Mouse (Mus musculus) limb, embryonic 15.5 days (tissue): ENCODE results near the gene Anxa5. TPM values are rescaled to one million over a fixed set of nuclear protein-coding genes. Genes with fewer than 3 reads are reported as not detected.

Source experiments
- ATAC-seq: fragments of 200-750 bp; cut with Nextera tagmentation; 2 replicates; pipeline ENCODE4 v1.8.0; 2017; ENCODE audit warnings: low read depth, moderate TSS enrichment; ENCODE audit not compliant: insufficient number of reproducible peaks, low FRiP score, low TSS enrichment
- H3K27ac ChIP-seq: fragments of 300-500 bp; sonication (generic); 2 replicates; pipeline ENCODE4 v1.5.1; 2015; ENCODE audit warnings: moderate library complexity, mild to moderate bottlenecking, inconsistent platforms
- H3K27me3 ChIP-seq: fragments of 300-500 bp; sonication (generic); 2 replicates; pipeline ENCODE4 v1.6.1; 2015; ENCODE audit warnings: inconsistent platforms
- H3K36me3 ChIP-seq: fragments of 300-500 bp; sonication (generic); 2 replicates; pipeline ENCODE4 v1.6.1; 2015; ENCODE audit warnings: inconsistent platforms
- H3K4me1 ChIP-seq: fragments of 300-500 bp; sonication (generic); 2 replicates; pipeline ENCODE4 v1.6.1; 2015; ENCODE audit warnings: inconsistent platforms
- H3K4me2 ChIP-seq: fragments of 300-500 bp; sonication (generic); 2 replicates; pipeline ENCODE4 v1.6.1; 2015; ENCODE audit warnings: mild to moderate bottlenecking, inconsistent platforms
- H3K4me3 ChIP-seq: fragments of 300-500 bp; sonication (generic); 2 replicates; pipeline ENCODE4 v1.5.1; 2015; ENCODE audit warnings: mild to moderate bottlenecking, inconsistent platforms
- H3K9ac ChIP-seq: fragments of 300-500 bp; sonication (generic); 2 replicates; pipeline ENCODE4 v1.6.1; 2015; ENCODE audit warnings: inconsistent platforms
- H3K9me3 ChIP-seq: fragments of 300-500 bp; sonication (generic); 2 replicates; pipeline ENCODE4 v1.6.1; 2016; ENCODE audit warnings: inconsistent platforms
- WGBS: fragments of 180-500 bp; shearing (Covaris S2); methylation state at CpG from one replicate; pipeline ENCODE4 v1.1.7; 2015; 5-methylcytosine and 5-hydroxymethylcytosine counted together
- polyA plus RNA-seq: library from polyadenylated mRNA; unstranded; fragments of >200 nt; fragmentation: Nextera tagmentation; extraction: Ambion mirVana; gene quantifications from 2 replicates; pipeline ENCODE4 v1.2.1, GENCODE M21; 2015

Gene Anxa5
- polyA plus RNA-seq, 1 experiment from 2014 or later: 540 TPM

DNA sequence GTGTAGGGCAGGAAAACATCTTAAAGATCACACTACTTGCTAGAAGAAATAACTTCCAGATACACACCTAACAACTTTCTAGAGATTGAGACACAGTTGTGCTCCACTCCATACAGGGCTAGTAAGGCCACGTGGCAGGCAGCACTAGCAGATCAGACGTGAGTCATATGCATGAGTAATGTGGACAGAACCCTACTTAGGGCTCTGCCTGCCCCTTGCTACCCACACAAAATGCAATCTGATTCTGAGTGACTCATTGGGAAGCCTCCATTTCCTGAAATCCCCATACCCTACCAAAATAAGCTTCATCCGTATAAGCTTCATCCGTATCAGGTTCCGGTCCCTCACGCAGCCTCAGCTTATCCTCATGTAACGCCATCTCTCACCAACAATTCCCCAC, 8.1 kb downstream of the Anxa5 start:
- no peak overlapping the region for H3K4me3 ChIP-seq
- no peak overlapping the region for H3K4me2 ChIP-seq
- H3K4me1 ChIP-seq: peaks cover 21% of the 10 kb centered on the region; the same call in 1 of the 2 replicates
- no peak overlapping the region for H3K27ac ChIP-seq
- no peak overlapping the region for H3K9ac ChIP-seq
- no peak for ATAC-seq
- H3K9me3 ChIP-seq: no peaks in the 10 kb centered on the region
- no peaks in the 10 kb centered on the region for H3K27me3 ChIP-seq
- H3K36me3 ChIP-seq: peaks cover 15% of the 10 kb centered on the region; the same call in 1 of the 2 replicates
- 76% methylated on average over 7 of the region's 7 CpGs for WGBS

DNA sequence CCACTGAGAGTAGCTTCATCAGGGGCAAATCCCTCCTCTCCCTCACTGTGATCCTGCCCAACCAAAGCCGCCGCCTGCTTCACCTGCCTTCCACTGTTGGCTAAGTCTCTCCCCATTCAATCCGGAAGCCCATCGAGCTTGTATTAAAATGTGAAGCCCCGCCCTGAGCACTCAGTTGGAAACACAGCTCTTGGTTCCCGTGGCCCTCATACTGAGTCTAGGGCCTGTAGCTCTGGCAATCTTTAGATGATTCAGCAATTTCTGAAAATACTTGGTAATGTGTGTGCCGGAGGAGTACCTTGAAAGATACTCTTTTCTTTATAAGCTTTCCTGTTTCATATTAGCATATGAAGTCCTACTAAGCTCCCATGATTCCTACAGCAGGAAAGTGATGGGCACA, 10.2 kb downstream of the Anxa5 start:
- no peak for ATAC-seq
- no peak overlapping the region for H3K27ac ChIP-seq

DNA sequence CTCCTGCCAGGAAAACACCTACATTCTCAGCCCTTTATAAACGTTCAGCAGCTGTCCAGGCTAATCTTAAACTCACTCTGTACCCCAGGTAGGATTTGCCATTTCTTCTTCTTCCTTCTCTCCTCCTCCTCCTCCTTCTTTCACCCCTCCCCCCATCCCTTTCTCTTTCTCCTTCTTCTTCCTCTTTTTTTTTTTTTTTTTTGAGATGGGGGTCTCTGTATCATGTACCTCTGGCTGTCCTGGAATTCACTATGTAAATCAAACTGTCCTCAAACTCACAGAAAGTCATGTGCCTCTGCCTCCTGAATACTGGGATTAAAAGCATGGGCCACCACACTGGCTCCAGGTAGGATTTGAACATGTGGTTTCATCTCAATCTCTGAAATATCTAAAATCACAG, 13.3 kb downstream of the Anxa5 start:
- WGBS: 21% methylated on average over 1 of the region's 1 CpGs
- no peak for ATAC-seq
- H3K4me3 ChIP-seq: no peak overlapping the region
- no peak overlapping the region for H3K4me2 ChIP-seq
- peaks cover 50% of the 10 kb centered on the region for H3K36me3 ChIP-seq
- H3K4me1 ChIP-seq: peaks cover 8% of the 10 kb centered on the region; the same call in 1 of the 2 replicates
- no peaks in the 10 kb centered on the region for H3K9me3 ChIP-seq
- no peak overlapping the region for H3K27ac ChIP-seq
- no peak overlapping the region for H3K9ac ChIP-seq
- no peaks in the 10 kb centered on the region for H3K27me3 ChIP-seq

More for the DNA sequence above, 10.2 kb downstream of the Anxa5 start:
- H3K27me3 ChIP-seq: no peaks in the 10 kb centered on the region
- H3K4me3 ChIP-seq: no peak overlapping the region
- no peak overlapping the region for H3K9ac ChIP-seq
- no peaks in the 10 kb centered on the region for H3K9me3 ChIP-seq
- no peak overlapping the region for H3K4me2 ChIP-seq
- peaks cover 17% of the 10 kb centered on the region; the same call in 1 of the 2 replicates for H3K4me1 ChIP-seq
- peaks cover 27% of the 10 kb centered on the region for H3K36me3 ChIP-seq
- 72% methylated on average over 7 of the region's 7 CpGs for WGBS

DNA sequence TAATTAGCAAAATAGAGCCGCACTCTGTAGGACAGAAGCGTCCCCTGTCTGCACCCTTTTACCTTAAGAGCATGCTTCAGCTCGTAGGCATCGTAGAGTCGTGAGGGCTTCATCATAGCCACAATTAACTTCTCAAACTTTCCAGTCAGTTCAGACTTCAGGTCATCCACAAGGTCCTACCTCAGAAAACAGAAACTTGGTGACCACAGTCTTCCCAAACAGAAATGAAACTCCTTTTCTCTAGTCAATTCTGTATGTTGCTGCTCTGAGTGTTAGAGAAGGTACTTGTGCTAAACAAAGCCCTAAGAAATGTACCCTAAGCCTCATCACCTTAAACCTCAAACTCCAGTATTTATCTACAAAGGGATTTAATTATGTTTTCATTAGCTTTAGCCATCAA, 13.9 kb downstream of the Anxa5 start:
- no peak for ATAC-seq
- no peak overlapping the region for H3K27ac ChIP-seq
- H3K4me1 ChIP-seq: 0 out of 2 replicates have a peak, but pooled peaks cover 4% of the 10 kb centered on the region
- peaks cover 56% of the 10 kb centered on the region for H3K36me3 ChIP-seq
- WGBS: 56% methylated on average over 5 of the region's 5 CpGs
- no peak overlapping the region for H3K4me2 ChIP-seq
- H3K27me3 ChIP-seq: no peaks in the 10 kb centered on the region
- no peaks in the 10 kb centered on the region for H3K9me3 ChIP-seq
- no peak overlapping the region for H3K9ac ChIP-seq
- no peak overlapping the region for H3K4me3 ChIP-seq

DNA sequence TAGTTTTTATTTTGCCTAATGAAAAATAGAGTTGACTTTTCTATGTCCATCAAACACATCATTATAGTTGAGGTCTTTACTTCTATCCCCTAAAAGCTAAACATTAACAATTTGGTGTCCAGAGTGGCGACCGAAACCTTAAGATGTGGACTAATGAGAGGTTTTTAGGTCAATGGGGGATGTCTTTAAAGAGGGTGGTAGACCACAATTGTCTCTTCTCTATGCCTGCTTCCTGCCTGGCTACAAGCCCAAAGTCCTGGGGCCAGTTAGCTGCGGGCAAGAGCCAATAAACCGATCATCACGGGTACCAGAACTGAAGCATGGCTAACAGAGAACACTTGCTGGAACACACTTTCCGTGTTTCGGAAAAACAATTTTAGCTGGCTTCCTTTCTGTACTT, 15.0 kb downstream of the Anxa5 start:
- no peak overlapping the region for H3K27ac ChIP-seq
- no peak overlapping the region for H3K9ac ChIP-seq
- H3K4me1 ChIP-seq: no peaks in the 10 kb centered on the region
- H3K4me3 ChIP-seq: no peak overlapping the region
- H3K4me2 ChIP-seq: no peak overlapping the region
- no peak for ATAC-seq
- 66% methylated on average over 7 of the region's 7 CpGs for WGBS
- H3K9me3 ChIP-seq: no peaks in the 10 kb centered on the region
- H3K27me3 ChIP-seq: no peaks in the 10 kb centered on the region
- peaks cover 63% of the 10 kb centered on the region for H3K36me3 ChIP-seq

DNA sequence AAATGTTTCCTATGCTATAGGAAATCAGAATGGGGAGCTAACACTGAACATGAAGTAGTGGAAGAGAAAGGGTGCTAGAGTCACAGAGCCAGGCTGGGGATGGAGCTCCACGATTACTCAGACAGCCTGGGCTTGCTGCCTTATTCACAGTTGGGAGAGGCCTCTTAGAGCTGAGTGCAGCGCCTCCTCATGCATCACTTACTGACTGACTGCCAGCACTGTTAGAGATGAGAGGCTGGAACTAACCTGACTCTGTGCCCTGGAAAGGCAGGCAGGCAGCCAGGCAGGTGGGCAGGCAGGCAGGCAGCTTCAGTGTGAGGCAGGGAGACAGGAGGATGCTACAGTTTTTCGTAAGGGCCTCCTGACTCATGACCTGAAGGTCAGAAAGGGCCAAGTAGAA, 20.1 kb downstream of the Anxa5 start:
- WGBS: 76% methylated on average over 3 of the region's 3 CpGs
- ATAC-seq: no peak
- peaks cover 86% of the 10 kb centered on the region for H3K36me3 ChIP-seq
- H3K27ac ChIP-seq: no peak overlapping the region
- H3K4me3 ChIP-seq: no peak overlapping the region
- no peaks in the 10 kb centered on the region for H3K27me3 ChIP-seq
- H3K4me1 ChIP-seq: no peaks in the 10 kb centered on the region
- no peak overlapping the region for H3K9ac ChIP-seq
- no peaks in the 10 kb centered on the region for H3K9me3 ChIP-seq
- no peak overlapping the region for H3K4me2 ChIP-seq

DNA sequence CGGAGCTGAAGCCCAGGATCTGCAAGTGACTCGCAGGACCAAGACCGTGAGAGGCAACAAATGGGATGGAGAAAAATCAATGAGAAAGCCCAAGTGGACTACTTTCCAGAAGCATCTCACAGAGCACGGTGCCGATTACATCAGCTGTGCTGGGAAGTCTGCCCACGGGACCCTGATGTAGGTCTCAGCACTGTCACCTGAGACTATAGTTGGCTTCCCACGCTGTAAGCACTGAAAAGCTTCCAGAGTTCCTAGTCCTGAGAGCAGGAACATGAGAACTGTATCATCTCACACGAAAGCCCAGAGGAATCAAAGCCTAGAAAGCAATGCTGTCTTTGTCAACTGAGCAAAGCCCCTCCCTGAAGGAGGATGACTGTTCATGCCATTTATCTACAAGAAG, 20.6 kb downstream of the Anxa5 start:
- Histone ChIP-seq H3K9me3 (no peaks in the 10 kb centered on the region), H3K27ac (no peak overlapping the region), H3K4me2 (no peak overlapping the region), H3K36me3 (peaks cover 88% of the 10 kb centered on the region), H3K4me3 (no peak overlapping the region), H3K27me3 (no peaks in the 10 kb centered on the region), H3K4me1 (peaks cover 3% of the 10 kb centered on the region; the same call in 1 of the 2 replicates), H3K9ac (no peak overlapping the region)
- no peak for ATAC-seq
- 85% methylated on average over 8 of the region's 8 CpGs for WGBS

DNA sequence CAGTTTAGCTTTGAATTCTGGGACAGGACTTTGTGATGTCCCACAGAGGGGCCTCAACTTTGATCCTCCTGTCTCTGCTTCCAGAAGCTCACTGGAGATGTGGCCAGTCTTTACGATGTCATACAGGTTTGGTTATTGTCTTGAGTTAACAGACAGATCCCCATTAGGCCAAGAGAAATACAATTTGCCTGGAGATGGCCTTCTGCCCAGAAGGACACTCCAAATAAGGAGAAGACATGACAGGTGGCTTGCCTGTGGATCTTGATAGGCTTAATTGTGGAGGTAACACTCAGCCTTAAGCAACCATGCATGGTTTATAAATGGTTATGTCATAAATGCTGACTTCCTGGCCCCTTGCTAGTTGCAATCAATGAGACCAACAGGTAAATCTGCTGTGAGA, 23.2 kb downstream of the Anxa5 start:
- 76% methylated on average over 1 of the region's 1 CpGs for WGBS
- Histone ChIP-seq H3K27ac (no peak overlapping the region), H3K4me1 (peaks cover 13% of the 10 kb centered on the region), H3K27me3 (no peaks in the 10 kb centered on the region), H3K4me3 (no peak overlapping the region), H3K9me3 (no peaks in the 10 kb centered on the region), H3K9ac (no peak overlapping the region), H3K4me2 (no peak overlapping the region), H3K36me3 (peaks cover 87% of the 10 kb centered on the region)
- no peak for ATAC-seq

DNA sequence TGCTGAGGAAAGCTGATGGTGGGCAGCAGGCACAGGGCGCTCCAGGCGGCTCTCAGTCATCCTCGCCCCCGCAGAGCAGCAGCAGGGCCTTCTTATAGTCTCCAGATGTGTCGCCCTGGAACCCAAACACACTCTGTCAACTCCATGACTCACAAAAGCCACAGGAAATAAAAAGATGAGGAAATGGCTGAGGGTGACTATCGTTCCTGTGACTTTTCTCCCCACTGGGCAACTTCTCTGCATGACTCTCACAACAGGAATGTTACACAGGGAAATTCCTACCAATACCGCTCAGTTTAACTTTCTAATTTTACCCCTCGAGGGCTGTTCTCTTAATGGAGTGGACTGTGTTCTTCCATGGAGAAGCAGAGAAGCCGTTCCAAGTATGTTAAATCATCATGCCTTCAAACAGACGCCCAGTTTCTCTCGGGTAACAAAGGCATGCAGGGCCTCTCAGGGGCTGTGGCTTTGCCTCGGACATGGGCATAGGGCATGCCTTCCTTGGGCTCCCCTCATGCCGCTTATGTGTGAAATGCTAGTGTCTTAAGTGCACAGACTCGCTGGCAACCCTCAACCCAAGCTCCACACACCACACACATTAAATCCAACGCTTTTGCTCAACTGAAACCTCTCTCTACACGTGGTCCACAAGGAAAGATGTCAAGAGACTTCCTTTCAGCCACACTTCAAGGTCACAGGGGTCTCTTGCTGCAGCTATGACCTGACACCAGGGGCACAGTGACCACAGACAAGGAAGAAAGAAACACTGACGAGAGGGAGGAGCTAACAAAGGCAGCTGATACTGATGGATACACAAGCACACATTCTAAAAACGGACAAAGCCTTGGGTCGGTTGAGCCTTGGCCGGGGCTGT, 26.2 kb downstream of the Anxa5 start:
- Histone ChIP-seq H3K27me3 (no peaks in the 10 kb centered on the region), H3K9me3 (no peaks in the 10 kb centered on the region), H3K9ac (no peak overlapping the region), H3K36me3 (peaks cover 70% of the 10 kb centered on the region), H3K4me3 (no peak overlapping the region), H3K4me2 (no peak overlapping the region), H3K4me1 (peaks cover 13% of the 10 kb centered on the region), H3K27ac (peak overlapping the region; percentile 82)
- 28% methylated on average over 20 of the region's 20 CpGs for WGBS
- peak; percentile 83 for ATAC-seq

DNA sequence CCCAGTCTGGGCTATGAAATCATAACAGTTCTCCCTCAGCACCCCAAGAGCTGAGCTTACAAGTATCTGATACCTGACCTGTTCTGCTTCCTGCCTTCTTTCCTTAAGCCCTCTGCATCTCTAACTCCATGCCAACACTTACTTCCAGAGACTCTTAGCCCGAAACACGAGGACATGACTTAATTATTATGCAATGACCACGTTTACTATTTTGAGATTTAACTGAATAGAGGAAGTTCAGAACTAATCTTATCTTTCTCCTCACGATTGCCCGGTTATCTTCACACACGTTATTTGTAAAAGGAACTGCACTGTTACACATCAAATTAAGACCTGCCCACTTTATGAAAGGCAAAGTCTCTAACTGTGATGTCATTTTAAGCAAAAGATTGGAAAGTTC, 28.8 kb downstream of the Anxa5 start:
- no peaks in the 10 kb centered on the region for H3K9me3 ChIP-seq
- no peak overlapping the region for H3K4me3 ChIP-seq
- H3K9ac ChIP-seq: no peak overlapping the region
- no peak for ATAC-seq
- H3K36me3 ChIP-seq: peaks cover 48% of the 10 kb centered on the region
- peaks cover 13% of the 10 kb centered on the region for H3K4me1 ChIP-seq
- 76% methylated on average over 6 of the region's 6 CpGs for WGBS
- H3K4me2 ChIP-seq: no peak overlapping the region
- no peak overlapping the region for H3K27ac ChIP-seq
- H3K27me3 ChIP-seq: no peaks in the 10 kb centered on the region

DNA sequence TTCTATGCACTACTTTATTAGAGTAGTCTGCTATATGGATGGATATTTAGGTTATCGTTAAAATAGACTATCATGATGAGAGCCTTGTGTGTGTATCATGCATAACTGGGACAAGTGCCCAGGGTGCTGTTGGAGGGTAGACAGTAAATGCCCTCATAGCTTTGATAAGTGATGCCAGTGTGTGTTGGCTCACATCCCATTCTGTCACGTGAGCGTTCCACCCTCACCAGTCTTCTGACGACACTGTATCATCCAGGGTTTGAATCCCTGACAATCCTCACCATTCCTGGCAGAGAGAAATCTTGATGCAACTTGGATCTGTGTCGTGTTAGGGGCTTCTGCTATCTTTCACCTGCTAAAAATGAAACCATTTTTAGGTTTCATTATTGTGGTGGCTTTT, 29.2 kb downstream of the Anxa5 start:
- Histone ChIP-seq H3K9me3 (no peaks in the 10 kb centered on the region), H3K4me3 (no peak overlapping the region), H3K9ac (no peak overlapping the region), H3K4me2 (no peak overlapping the region), H3K27ac (no peak overlapping the region), H3K36me3 (peaks cover 43% of the 10 kb centered on the region), H3K4me1 (peaks cover 13% of the 10 kb centered on the region), H3K27me3 (no peaks in the 10 kb centered on the region)
- no peak for ATAC-seq
- 78% methylated on average over 5 of the region's 5 CpGs for WGBS

DNA sequence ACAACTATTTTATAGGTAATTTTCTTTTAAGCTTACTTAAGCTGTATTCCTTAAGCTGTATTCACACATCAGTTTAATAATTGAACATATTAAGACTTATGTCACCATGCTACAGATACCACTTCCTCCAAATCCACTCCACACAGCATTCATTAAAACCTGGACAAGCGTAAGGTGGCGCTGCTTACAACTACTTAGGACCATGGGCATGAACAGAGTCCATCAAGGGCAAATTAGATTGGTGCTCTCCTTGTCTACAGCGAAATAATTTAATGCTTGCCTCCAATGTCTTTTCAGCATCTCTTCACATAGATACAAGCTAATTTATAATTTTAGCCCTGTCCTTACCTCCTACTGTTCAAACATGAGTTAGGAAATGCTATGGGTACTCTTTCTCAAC, 29.7 kb downstream of the Anxa5 start:
- Histone ChIP-seq H3K9ac (no peak overlapping the region), H3K4me3 (no peak overlapping the region), H3K27ac (no peak overlapping the region), H3K4me2 (no peak overlapping the region), H3K9me3 (no peaks in the 10 kb centered on the region), H3K36me3 (peaks cover 39% of the 10 kb centered on the region), H3K27me3 (no peaks in the 10 kb centered on the region), H3K4me1 (peaks cover 13% of the 10 kb centered on the region)
- ATAC-seq: no peak
- 92% methylated on average over 3 of the region's 3 CpGs for WGBS
